Mouse (Mus musculus): ENCODE data around the gene Sstr4. TPM values are rescaled to one million over a fixed set of nuclear protein-coding genes. Genes with fewer than 3 reads are reported as not detected.

The Sstr4 gene
- polyA plus RNA-seq, 1 experiment from 2014 or later = 1.1 TPM

DNA sequence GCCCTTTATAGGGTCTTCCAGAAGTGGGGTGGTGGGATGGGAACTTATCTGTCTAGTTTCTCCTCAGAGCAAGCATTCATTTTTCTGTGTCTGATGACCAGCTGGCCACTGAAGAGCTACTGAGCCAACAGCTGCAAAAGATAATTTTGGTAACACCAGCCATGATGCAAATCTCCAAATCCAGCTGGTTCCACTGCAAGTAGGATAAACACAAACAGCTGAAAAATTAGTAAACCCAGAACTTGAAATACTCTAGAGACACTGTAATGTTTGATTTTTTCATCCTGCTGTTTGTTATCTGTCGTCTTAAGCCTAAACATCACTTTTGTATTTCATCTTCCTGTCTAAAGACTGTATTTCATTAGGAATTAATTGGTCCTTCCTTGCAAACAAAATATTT is 26.6 kb downstream of the Sstr4 start:
- Histone ChIP-seq H3K27me3 (ENCODE audit: poor library complexity, severe bottlenecking) (no peaks in the 10 kb centered on the region), H3K27ac (no peak overlapping the region), H3K36me3 (replicated peaks) (no peaks in the 10 kb centered on the region), H3K4me1 (no peaks in the 10 kb centered on the region), H3K4me3 (no peak overlapping the region), H3K9me3 (no peaks in the 10 kb centered on the region)
- no peak for DNase-seq (ENCODE audit: extremely low spot score, low spot score)
- 78% methylated on average over 1 of the region's 1 CpGs for WGBS

DNA sequence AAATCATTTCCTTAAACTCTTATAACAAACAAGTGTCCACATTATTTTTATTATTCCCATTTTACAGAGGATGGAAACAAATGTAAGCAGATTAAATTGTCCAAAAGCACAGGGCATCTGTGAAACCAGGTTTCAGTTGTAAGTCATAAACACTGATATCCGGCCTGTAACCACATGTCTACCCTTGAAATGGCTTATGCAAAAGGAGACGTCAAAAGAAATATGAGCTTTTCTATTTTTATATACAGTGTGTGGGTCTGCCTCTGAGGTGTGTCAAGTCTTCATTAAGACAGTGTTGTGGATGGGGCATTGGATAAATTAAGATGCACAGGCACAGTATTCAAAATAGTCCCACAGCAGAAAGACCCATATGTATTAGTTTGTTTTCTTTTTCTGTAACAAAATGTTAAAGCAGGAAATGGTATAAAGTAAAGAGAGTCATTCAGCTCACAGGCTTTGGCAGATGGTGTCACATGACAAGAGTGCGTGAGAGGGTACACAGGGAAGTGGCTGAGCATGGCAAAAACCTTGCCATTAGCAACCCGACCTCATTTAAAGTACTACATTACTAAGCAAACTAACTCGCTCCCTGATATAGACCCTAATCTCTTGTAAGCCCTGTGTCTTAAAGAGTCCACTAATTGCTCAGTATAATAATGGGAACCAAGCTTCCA is 30.7 kb downstream of the Sstr4 start:
- Histone ChIP-seq H3K9me3 (no peaks in the 10 kb centered on the region), H3K4me3 (no peak overlapping the region), H3K4me1 (no peaks in the 10 kb centered on the region), H3K27me3 (ENCODE audit: poor library complexity, severe bottlenecking) (no peaks in the 10 kb centered on the region), H3K36me3 (replicated peaks) (no peaks in the 10 kb centered on the region), H3K27ac (no peak overlapping the region)
- whole genome bisulfite sequencing = 86% methylated on average over 5 of the region's 5 CpGs
- no peak for DNase-seq (ENCODE audit: extremely low spot score, low spot score)

DNA sequence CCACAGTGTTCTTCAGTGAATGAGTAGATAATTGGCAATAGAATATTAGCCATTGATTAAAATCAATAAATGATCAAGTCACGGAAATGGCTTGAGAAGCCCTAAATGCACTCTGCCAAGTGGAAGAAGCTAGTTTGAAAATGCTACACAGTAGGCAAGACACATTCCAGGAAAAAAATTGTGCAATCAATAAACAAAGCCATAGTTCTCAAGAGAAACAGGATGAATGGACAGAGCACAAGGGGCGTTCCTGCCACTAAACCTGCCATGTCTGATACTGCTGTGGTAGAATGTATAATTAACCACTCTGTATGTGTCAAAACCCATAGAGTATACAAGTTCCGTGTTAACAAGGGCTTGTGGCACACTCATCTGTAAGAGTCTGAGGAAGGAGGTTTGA is 32.4 kb downstream of the Sstr4 start:
- no peak for DNase-seq (ENCODE audit: extremely low spot score, low spot score)
- Histone ChIP-seq H3K9me3 (no peaks in the 10 kb centered on the region), H3K27ac (no peak overlapping the region), H3K36me3 (replicated peaks) (no peaks in the 10 kb centered on the region), H3K4me3 (no peak overlapping the region), H3K4me1 (no peaks in the 10 kb centered on the region), H3K27me3 (ENCODE audit: poor library complexity, severe bottlenecking) (no peaks in the 10 kb centered on the region)
- WGBS = 89% methylated on average over 3 of the region's 3 CpGs

DNA sequence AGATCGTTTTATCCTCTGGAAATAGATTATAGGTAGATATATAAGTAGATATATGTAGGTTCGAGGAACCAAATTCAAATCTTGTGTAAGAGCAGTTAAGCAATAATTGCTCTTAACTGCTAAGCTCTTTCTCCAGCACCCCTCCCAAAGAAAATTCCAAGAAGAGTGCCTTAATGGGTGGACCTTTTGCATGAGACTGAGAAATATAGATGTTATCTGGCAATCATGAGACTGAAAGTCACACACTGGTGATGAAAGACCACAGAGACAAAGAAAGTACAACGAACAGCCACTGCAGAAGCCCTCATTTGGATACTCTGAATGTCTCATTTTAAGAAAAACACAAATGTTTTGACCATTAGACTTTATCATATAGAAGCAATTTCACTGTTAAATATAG is 33.4 kb downstream of the Sstr4 start:
- WGBS = 87% methylated on average over 3 of the region's 3 CpGs
- Histone ChIP-seq H3K4me1 (no peaks in the 10 kb centered on the region), H3K9me3 (no peaks in the 10 kb centered on the region), H3K27me3 (ENCODE audit: poor library complexity, severe bottlenecking) (no peaks in the 10 kb centered on the region), H3K27ac (no peak overlapping the region), H3K36me3 (replicated peaks) (no peaks in the 10 kb centered on the region), H3K4me3 (no peak overlapping the region)
- no peak for DNase-seq (ENCODE audit: extremely low spot score, low spot score)

DNA sequence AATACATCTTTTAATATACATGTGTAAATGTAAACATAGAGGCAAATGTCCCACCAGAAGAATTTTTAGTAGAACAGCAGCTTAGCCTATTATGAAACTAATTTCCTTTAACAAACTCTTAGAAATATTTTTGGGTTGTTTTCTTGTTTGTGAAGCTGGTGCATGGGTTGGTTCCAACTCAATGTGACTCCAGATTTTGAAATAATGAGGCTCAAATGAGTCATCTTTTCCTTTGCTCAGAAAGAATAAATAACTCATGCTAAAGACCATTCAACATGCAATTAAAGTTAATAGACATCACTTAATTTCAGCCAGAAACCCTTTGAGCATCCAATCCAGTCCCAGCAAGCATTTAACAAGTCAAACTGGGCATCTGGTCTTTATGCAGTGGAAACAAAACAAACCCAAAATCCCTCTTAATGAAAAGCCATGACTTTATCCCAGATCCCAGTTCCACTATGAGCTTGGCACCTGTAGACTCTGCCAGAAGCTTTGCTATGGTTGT is 33.9 kb downstream of the Sstr4 start:
- no peaks in the 10 kb centered on the region for H3K4me1 ChIP-seq
- H3K4me3 ChIP-seq = no peak overlapping the region
- H3K36me3 ChIP-seq (replicated peaks) = no peaks in the 10 kb centered on the region
- no peak overlapping the region for H3K27ac ChIP-seq
- DNase-seq (ENCODE audit: extremely low spot score, low spot score) = no peak
- H3K9me3 ChIP-seq = no peaks in the 10 kb centered on the region
- no peaks in the 10 kb centered on the region for H3K27me3 ChIP-seq (ENCODE audit: poor library complexity, severe bottlenecking)

DNA sequence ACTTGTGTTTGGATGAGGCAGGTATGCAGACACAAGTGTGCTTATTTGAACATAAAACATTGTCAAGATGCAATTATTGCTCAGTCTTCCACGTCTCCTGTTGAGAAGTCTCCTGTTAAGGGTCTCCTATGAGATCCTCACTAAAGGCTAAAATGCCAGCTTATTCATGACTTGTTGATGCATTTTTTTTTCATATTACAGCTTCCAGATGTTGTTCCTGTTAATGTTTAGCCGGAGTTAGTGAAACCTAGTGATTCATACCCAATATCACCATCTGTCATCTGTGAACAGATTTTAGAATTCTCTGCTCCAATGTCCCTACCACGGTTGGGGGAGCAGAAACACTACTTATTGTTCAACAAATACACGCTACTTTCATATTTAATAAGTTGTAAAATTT is 35.8 kb downstream of the Sstr4 start:
- no peak overlapping the region for H3K27ac ChIP-seq
- DNase-seq (ENCODE audit: extremely low spot score, low spot score) = no peak
- no peak overlapping the region for H3K4me3 ChIP-seq
- H3K36me3 ChIP-seq (replicated peaks) = no peaks in the 10 kb centered on the region
- no peaks in the 10 kb centered on the region for H3K27me3 ChIP-seq (ENCODE audit: poor library complexity, severe bottlenecking)
- no peaks in the 10 kb centered on the region for H3K9me3 ChIP-seq
- 84% methylated on average over 4 of the region's 4 CpGs for WGBS
- no peaks in the 10 kb centered on the region; the same call in 1 of the 2 replicates for H3K4me1 ChIP-seq

DNA sequence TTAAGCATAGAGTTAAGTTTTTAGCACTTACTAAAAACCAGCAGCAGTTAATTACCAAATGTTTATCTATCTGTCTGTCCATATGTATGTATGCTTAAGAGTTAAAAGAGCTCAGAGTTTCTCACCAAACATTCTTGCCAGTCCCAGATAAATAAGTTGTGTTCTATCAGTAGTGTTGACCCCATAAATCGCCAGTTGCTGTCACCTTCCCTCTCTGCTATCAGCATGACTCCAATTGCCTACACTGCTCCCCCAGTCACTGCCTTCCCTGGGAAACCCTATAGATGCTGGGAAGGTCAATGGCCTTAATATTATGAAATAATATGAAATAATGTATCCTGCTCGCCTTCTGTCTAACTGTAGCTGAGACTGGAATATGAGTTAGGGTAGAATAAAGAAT is 37.2 kb downstream of the Sstr4 start:
- 81% methylated on average over 2 of the region's 2 CpGs for WGBS

DNA sequence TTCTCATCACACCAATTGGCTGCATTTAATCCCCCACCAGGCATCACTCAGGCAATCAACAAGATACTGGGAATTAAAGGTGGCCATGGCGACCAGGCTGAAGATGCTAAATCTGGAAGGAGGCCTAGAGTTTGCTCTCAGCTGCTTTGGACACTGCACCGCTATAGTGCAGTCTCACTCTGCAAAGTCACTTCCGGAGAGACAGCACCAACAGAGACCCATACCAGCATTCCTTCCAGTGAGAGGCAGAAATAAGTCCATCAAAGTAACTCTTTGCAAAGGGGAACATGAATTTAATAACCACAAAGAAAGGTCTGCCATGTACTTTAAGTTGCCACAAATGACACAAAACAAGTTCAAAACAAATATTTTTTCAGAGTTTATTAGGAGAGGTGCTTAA is 41.1 kb downstream of the Sstr4 start:
- no peak for DNase-seq (ENCODE audit: extremely low spot score, low spot score)
- no peaks in the 10 kb centered on the region for H3K9me3 ChIP-seq
- no peak overlapping the region for H3K27ac ChIP-seq
- H3K4me1 ChIP-seq = peaks cover 8% of the 10 kb centered on the region
- no peaks in the 10 kb centered on the region for H3K27me3 ChIP-seq (ENCODE audit: poor library complexity, severe bottlenecking)
- no peak overlapping the region for H3K4me3 ChIP-seq
- WGBS = 39% methylated on average over 3 of the region's 3 CpGs
- no peaks in the 10 kb centered on the region for H3K36me3 ChIP-seq (replicated peaks)

More for the DNA sequence above, 37.2 kb downstream of the Sstr4 start:
- H3K36me3 ChIP-seq (replicated peaks) = no peaks in the 10 kb centered on the region
- H3K9me3 ChIP-seq = no peaks in the 10 kb centered on the region
- no peak for DNase-seq (ENCODE audit: extremely low spot score, low spot score)
- H3K27me3 ChIP-seq (ENCODE audit: poor library complexity, severe bottlenecking) = no peaks in the 10 kb centered on the region
- H3K4me3 ChIP-seq = no peak overlapping the region
- H3K4me1 ChIP-seq = peaks cover 4% of the 10 kb centered on the region
- H3K27ac ChIP-seq = no peak overlapping the region

DNA sequence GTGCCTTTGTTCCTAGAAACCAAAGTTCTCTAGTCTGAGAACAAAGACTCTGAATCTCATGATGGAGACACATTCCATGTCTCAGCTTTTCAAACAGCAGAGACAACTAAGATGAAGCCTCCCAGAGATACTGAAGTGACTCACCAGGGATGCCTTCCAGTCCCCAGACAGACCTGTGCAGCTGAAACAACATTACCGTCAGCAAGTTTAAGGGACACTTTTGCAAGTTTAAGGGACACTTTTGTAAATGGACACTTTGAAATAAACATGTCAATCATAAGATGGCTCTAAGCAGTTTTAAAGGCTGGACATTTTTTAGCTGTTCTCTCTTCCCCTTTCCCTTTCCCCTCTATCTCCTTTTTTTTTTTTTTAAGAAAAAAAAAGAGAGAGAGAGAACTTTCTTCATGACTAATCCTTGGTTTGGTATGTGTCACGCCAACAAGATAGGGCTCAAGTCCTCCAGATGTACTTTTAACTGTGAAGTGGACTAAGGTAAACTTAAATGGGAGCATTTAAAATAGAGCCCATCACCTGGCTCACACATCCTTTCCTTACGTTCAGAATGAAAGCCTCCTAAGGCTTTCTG is 44.6 kb downstream of the Sstr4 start:
- peaks cover 15% of the 10 kb centered on the region for H3K4me1 ChIP-seq
- WGBS = 73% methylated on average over 3 of the region's 3 CpGs

DNA sequence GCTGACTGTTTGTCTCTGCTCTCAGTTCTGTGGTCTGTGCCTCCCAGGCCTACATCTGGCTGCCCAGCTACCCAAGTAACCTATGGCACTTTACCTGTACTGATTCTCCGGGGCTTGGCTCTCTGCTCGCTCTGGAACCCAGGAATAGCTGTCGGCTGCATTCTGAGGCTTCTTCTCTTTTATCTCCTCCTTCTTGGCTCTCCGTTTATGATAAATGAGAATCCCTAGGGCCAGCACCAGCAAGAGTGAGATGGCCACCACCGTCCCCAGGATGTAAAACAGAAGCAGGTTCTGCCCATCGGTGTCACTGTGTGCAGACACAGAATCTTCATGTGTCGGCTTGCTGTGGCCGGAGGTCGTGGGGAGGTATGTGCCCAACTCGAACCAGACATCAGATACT is 46.3 kb downstream of the Sstr4 start:
- H3K4me3 ChIP-seq = peak overlapping the region; percentile 23
- H3K27me3 ChIP-seq (ENCODE audit: poor library complexity, severe bottlenecking) = no peaks in the 10 kb centered on the region
- H3K27ac ChIP-seq = no peak overlapping the region
- no peaks in the 10 kb centered on the region for H3K9me3 ChIP-seq
- H3K4me1 ChIP-seq = peaks cover 10% of the 10 kb centered on the region; the same call in 1 of the 2 replicates
- 86% methylated on average over 10 of the region's 10 CpGs for WGBS
- H3K36me3 ChIP-seq (replicated peaks) = no peaks in the 10 kb centered on the region
- DNase-seq (ENCODE audit: extremely low spot score, low spot score) = no peak

More for the DNA sequence above, 44.6 kb downstream of the Sstr4 start:
- H3K27ac ChIP-seq = no peak overlapping the region
- DNase-seq (ENCODE audit: extremely low spot score, low spot score) = no peak
- H3K36me3 ChIP-seq (replicated peaks) = no peaks in the 10 kb centered on the region
- no peaks in the 10 kb centered on the region for H3K9me3 ChIP-seq
- no peak overlapping the region; the same call in 1 of the 2 replicates for H3K4me3 ChIP-seq
- H3K27me3 ChIP-seq (ENCODE audit: poor library complexity, severe bottlenecking) = no peaks in the 10 kb centered on the region

DNA sequence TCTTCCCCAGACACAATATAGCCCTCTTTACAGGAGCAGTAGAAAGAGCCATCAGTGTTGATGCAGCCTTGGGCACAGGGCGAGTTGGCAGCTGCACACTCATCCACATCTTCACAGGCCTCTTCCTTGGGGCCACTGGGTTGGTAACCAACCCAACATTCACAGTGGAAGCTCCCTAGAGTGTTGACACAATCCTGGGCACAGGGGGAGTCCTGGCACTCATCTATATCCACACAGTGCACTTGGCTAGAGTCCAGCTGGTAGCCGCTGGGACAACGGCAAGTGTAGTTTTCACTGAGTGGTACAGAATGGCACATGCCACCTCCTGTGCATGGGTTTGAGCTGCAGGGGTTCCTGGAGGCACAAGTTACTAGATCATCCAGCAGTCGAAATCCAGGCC is 47.0 kb downstream of the Sstr4 start:
- Histone ChIP-seq H3K9me3 (no peaks in the 10 kb centered on the region), H3K36me3 (replicated peaks) (no peaks in the 10 kb centered on the region), H3K27me3 (ENCODE audit: poor library complexity, severe bottlenecking) (no peaks in the 10 kb centered on the region), H3K27ac (peak overlapping the region; percentile 66; the same call in 1 of the 2 replicates), H3K4me3 (peak overlapping the region; percentile 27), H3K4me1 (peaks cover 10% of the 10 kb centered on the region; the same call in 1 of the 2 replicates)
- 89% methylated on average over 4 of the region's 4 CpGs for WGBS
- no peak for DNase-seq (ENCODE audit: extremely low spot score, low spot score)

DNA sequence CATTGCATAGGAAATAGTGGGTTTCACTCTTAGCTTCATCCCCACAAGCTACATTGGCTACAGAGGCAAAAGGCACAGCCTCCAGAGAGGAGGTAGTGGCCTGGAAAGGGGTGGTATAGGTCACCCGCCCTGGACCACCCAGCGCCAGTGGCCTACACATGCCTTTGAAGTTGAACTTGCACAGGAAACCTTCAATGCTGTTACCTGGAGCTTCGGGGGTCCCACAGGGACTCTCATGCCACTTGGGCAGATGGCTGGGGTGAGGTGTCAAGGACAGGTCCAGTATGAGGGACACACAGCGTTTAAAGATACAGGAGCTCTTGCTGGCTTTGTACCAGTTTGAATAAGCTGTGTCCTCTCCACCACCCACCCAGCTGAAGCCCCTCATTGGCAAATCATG is 47.6 kb downstream of the Sstr4 start:
- Histone ChIP-seq H3K4me3 (peak overlapping the region; percentile 27), H3K27me3 (ENCODE audit: poor library complexity, severe bottlenecking) (no peaks in the 10 kb centered on the region), H3K27ac (peak overlapping the region; percentile 66), H3K36me3 (replicated peaks) (no peaks in the 10 kb centered on the region), H3K9me3 (no peaks in the 10 kb centered on the region), H3K4me1 (peaks cover 10% of the 10 kb centered on the region; the same call in 1 of the 2 replicates)
- 85% methylated on average over 4 of the region's 4 CpGs for WGBS
- no peak for DNase-seq (ENCODE audit: extremely low spot score, low spot score)

DNA sequence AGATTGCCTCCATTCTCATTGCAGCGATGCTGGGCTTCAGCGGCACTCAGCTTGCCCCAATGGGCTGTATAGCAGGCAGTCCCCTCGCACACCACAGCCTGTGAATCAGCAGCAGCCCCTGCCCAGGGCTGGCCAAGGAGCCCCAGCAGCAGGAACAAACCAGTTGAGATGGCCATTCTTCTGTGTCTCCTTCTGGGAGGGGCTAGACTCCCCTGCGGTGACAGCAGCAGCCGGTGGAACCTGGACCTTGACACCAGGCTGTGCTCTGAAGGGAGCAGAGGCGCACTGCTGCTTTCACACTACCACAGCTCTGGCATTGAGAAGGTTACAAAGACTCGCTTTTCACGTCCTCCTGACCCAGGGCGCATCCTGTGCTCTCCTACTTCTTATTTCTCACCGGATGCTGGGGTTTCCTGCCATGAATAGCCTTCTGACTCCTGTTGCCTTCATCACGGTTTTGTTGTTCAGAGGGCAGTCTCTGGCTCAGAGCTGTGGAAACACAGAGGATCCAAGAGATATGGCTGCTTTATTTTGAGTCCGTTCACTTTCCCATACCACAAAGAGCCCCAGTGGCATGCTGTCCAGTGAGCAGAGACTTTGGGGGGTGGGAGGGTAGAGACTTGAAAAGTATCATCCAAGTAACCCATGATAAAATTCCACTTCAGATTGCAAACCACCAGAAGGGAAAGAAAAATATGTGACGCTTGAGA is 48.3 kb downstream of the Sstr4 start, which contains the start of gene Cd93:
Cd93 (minus strand) TSS at position 315 of the 710 bp plus-strand sequence.
- peaks cover 10% of the 10 kb centered on the region; the same call in 1 of the 2 replicates for H3K4me1 ChIP-seq
- WGBS = 57% methylated on average over 13 of the region's 13 CpGs
- H3K36me3 ChIP-seq (replicated peaks) = no peaks in the 10 kb centered on the region
- no peaks in the 10 kb centered on the region for H3K27me3 ChIP-seq (ENCODE audit: poor library complexity, severe bottlenecking)
- no peak for DNase-seq (ENCODE audit: extremely low spot score, low spot score)
- H3K9me3 ChIP-seq = no peaks in the 10 kb centered on the region
- peak within 1 kb of the TSS; percentile 27 for H3K4me3 ChIP-seq
- peak within 1 kb of the TSS; percentile 66 for H3K27ac ChIP-seq
